21 mouse cellular contexts compared by ENCODE assay signal in the genomic region with DNA sequence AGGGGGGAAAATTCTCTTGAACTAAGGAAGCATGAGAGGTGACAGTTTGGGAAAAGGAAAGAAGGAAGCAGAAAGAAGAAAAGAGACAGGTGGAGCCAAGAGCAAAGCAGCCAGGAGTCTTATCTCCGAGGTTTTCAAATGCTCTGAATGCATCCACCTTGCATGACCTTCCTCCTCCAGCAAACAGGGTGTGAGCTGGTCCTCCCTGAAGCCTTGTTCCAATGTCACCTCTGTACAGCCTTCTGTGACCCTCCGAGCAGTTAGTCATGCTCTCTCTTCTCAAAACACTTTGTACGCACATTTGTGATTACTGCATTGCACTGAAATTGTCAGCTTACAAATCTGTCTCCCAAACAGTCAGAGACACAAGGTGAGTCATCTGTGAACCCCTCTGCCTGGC. TPM values are rescaled to one million over a fixed set of nuclear protein-coding genes. Genes with fewer than 3 reads are reported as not detected.
DNase-seq lines count a peak whose midpoint lies in the region; ATAC-seq and TF ChIP-seq lines count a peak whose summit lies in the region.
"Had no signal": no experiment of that assay in that cellular context is flagged by ENCODE, and none has a peak within 500 bp of the region (broad histone marks: within the 10 kb centered on the region; RNA-seq: fewer than 3 reads in every experiment).

No protein-coding gene starts in this region.

- H3K36me3 ChIP-seq in stomach, postnatal 0 days (ENCODE audit: control insufficient read depth, insufficient read depth, low read length) = no peaks in the 10 kb centered on the region
- H3K36me3 ChIP-seq: embryonic facial prominence, embryonic 10.5 days; embryonic facial prominence, embryonic 12.5 days; forebrain, embryonic 15.5 days; G1E had no signal

- no peak overlapping the region for H3K4me2 ChIP-seq in stomach, postnatal 0 days (replicated peaks; ENCODE audit: low read depth)
- H3K4me2 ChIP-seq: embryonic facial prominence, embryonic 12.5 days; forebrain, embryonic 13.5 days; forebrain, embryonic 15.5 days had no signal

- H3K27ac ChIP-seq in stomach, postnatal 0 days (replicated peaks) = 0 out of 2 replicates have a peak overlapping the region, but pooled peaks have one; percentile 18
- H3K27ac ChIP-seq: embryonic facial prominence, embryonic 10.5 days; embryonic facial prominence, embryonic 12.5 days; forebrain, embryonic 13.5 days; forebrain, embryonic 15.5 days had no signal

- DNase-seq in ES-CJ7 (ENCODE audit: low read depth, low spot score) (peak; percentile 14), R1 (ENCODE audit: low read depth, low spot score) (peak; percentile 10)
- DNase-seq in brain, adult 2 months (ENCODE audit: low read depth, low spot score) = peak; percentile 27
- DNase-seq in stomach, postnatal 0 days (ENCODE audit: low spot score) = peak; percentile 50
- no peak for DNase-seq in spleen, adult 18-20 months
- DNase-seq in frontal cortex, postnatal 14 days (ENCODE audit: low spot score in 2 of 2) = no peak
- no peak for DNase-seq in gastrocnemius, postnatal 10 days
- DNase-seq: adrenal gland, postnatal 10 days; adrenal gland, postnatal 25 days; cerebellum, adult 11-12 months; cerebellum, adult 2 months; cerebellum, adult 9-10 months; cerebellum, postnatal 10 days; cerebellum, postnatal 25 days had no signal

- H3K4me1 ChIP-seq in stomach, postnatal 0 days (replicated peaks; ENCODE audit: control insufficient read depth, insufficient read depth) = no peaks in the 10 kb centered on the region
- H3K4me1 ChIP-seq: embryonic facial prominence, embryonic 12.5 days; forebrain, embryonic 13.5 days; forebrain, embryonic 15.5 days had no signal

- TF ChIP-seq EP300 in stomach, postnatal 0 days (optimal IDR thresholded peaks at IDR 0.05) = no peak

- no peaks in the 10 kb centered on the region for H3K27me3 ChIP-seq in stomach, postnatal 0 days (ENCODE audit: control insufficient read depth, insufficient read depth, low read length)
- H3K27me3 ChIP-seq: forebrain, embryonic 13.5 days; forebrain, embryonic 15.5 days had no signal

- no peaks in the 10 kb centered on the region for H3K9me3 ChIP-seq in stomach, postnatal 0 days (ENCODE audit: control insufficient read depth, low read length)
- H3K9me3 ChIP-seq: embryonic facial prominence, embryonic 10.5 days; embryonic facial prominence, embryonic 12.5 days; forebrain, embryonic 13.5 days; forebrain, embryonic 15.5 days; G1E had no signal

- WGBS in stomach, postnatal 0 days = 49% methylated on average over 3 of the region's 3 CpGs

- ATAC-seq in stomach, postnatal 0 days (ENCODE audit: low FRiP score, low TSS enrichment) = peak; percentile 84
- ATAC-seq: activated CD4-positive, CD25-positive, alpha-beta regulatory T cell, adult 4 months; forebrain, embryonic 13.5 days; forebrain, embryonic 15.5 days; Patski had no signal

- H3K9ac ChIP-seq in stomach, postnatal 0 days (ENCODE audit: low read length) = no peak overlapping the region
- H3K9ac ChIP-seq: embryonic facial prominence, embryonic 12.5 days; forebrain, embryonic 13.5 days; forebrain, embryonic 15.5 days had no signal

- no peak for TF ChIP-seq CTCF in stomach, postnatal 0 days (IDR thresholded peaks at IDR 0.05; ENCODE audit: low read depth)

- H3K4me3 ChIP-seq in stomach, postnatal 0 days (ENCODE audit: low read depth, low read length) = no peak overlapping the region
- H3K4me3 ChIP-seq: embryonic facial prominence, embryonic 10.5 days; embryonic facial prominence, embryonic 12.5 days; forebrain, embryonic 13.5 days; forebrain, embryonic 15.5 days had no signal

RNA-seq across cellular contexts. Expression of gene Strbp, which starts 9.4 kb away (rescaled TPM):
- polyA plus RNA-seq in stomach, postnatal 0 days (2015; fragmentation: Nextera tagmentation; extraction: Ambion mirVana) = 27.5 and 29.2 TPM in 2 replicates
- 10 to 100 TPM; 28.3 to 29.7 TPM for total RNA-seq in gastrocnemius, postnatal 10 days (2021)

Comparison
In these comparisons a context has a peak if more than half of its experiments do, and no peak if none do; other contexts are left out.
1. DNase-seq: peak in ES-CJ7 (single experiment), R1 (single experiment), brain, adult 2 months (single experiment) and stomach, postnatal 0 days (single experiment); none in spleen, adult 18-20 months (0 of 2), frontal cortex, postnatal 14 days (0 of 2) and gastrocnemius, postnatal 10 days (single experiment).